In genomic region chr3:129331427-129331826, GRCm38 (mm10) we compare ENCODE assay signal across 10 mouse cellular contexts. TPM values are rescaled to one million over a fixed set of nuclear protein-coding genes. Genes with fewer than 3 reads are reported as not detected.
DNase-seq lines count a peak whose midpoint lies in the region; ATAC-seq and TF ChIP-seq lines count a peak whose summit lies in the region.
"Had no signal": no experiment of that assay in that cellular context is flagged by ENCODE, and none has a peak within 500 bp of the region (broad histone marks: within the 10 kb centered on the region; RNA-seq: fewer than 3 reads in every experiment).

No protein-coding gene starts in this region.

- TF ChIP-seq CTCF in gastrocnemius, adult 2 months (IDR thresholded peaks at IDR 0.05), result no peak

- intact Hi-C loops in gastrocnemius, adult 2 months (cut with DNase I), result no loop called here

- H3K9ac ChIP-seq in kidney, embryonic 16.5 days (replicated peaks; ENCODE audit: low read length), result peak overlapping the region; percentile 60
- H3K9ac ChIP-seq in embryonic facial prominence, embryonic 14.5 days (ENCODE audit: low read depth, low read length), result peak overlapping the region; percentile 0; the same call in 1 of the 2 replicates
- H3K9ac ChIP-seq in liver, embryonic 16.5 days (ENCODE audit: low read depth, low read length), result no peak overlapping the region

- no peaks in the 10 kb centered on the region for H3K9me3 ChIP-seq in kidney, embryonic 16.5 days (ENCODE audit: low read length)
- no peaks in the 10 kb centered on the region for H3K9me3 ChIP-seq in embryonic facial prominence, embryonic 14.5 days (ENCODE audit: control insufficient read depth, low read length)
- H3K9me3 ChIP-seq in liver, embryonic 16.5 days (replicated peaks; ENCODE audit: control insufficient read depth, low read length), result no peaks in the 10 kb centered on the region

- peaks cover 27% of the 10 kb centered on the region for H3K4me1 ChIP-seq in kidney, embryonic 16.5 days (ENCODE audit: insufficient read depth, low read length)
- 0 out of 2 replicates have a peak, but pooled peaks cover 6% of the 10 kb centered on the region for H3K4me1 ChIP-seq in embryonic facial prominence, embryonic 14.5 days (ENCODE audit: control insufficient read depth, insufficient read depth, low read length)
- no peaks in the 10 kb centered on the region for H3K4me1 ChIP-seq in liver, embryonic 16.5 days (ENCODE audit: control insufficient read depth, low read depth, low read length)

- peak overlapping the region; percentile 56 for H3K4me2 ChIP-seq in kidney, embryonic 16.5 days (replicated peaks; ENCODE audit: low read depth, low read length)
- H3K4me2 ChIP-seq in embryonic facial prominence, embryonic 14.5 days (ENCODE audit: low read depth, low read length), result peak overlapping the region; percentile 48
- peak overlapping the region; percentile 41 for H3K4me2 ChIP-seq in liver, embryonic 16.5 days (ENCODE audit: low read depth, low read length)

- no peak for DNase-seq in gastrocnemius, adult 2 months
- DNase-seq in gastrocnemius, adult 8-10 months (ENCODE audit: low spot score in 2 of 2), result no peak
- DNase-seq in kidney, postnatal 4 days, result no peak
- DNase-seq in embryonic facial prominence, embryonic 14.5 days (ENCODE audit: low spot score), result no peak
- no peak for DNase-seq in thymus, postnatal 4 days
- DNase-seq: thymus, postnatal 25 days had no signal

- ATAC-seq in kidney, embryonic 16.5 days (ENCODE audit: low FRiP score, low TSS enrichment), result peak; percentile 57; the same call in 1 of the 2 replicates
- no peak for ATAC-seq in embryonic facial prominence, embryonic 14.5 days (ENCODE audit: low read depth)
- 0 out of 2 replicates have a peak, but pooled peaks have one; percentile 7 for ATAC-seq in liver, embryonic 16.5 days (ENCODE audit: low read depth)
- ATAC-seq in granulocyte monocyte progenitor cell, adult 5-6 weeks (replicated peaks; ENCODE audit: poor library complexity, severe bottlenecking), result no peak

- H3K27me3 ChIP-seq in kidney, embryonic 16.5 days (ENCODE audit: insufficient read depth, low read length), result no peaks in the 10 kb centered on the region
- H3K27me3 ChIP-seq in embryonic facial prominence, embryonic 14.5 days (replicated peaks; ENCODE audit: control insufficient read depth, insufficient read depth, low read length), result no peaks in the 10 kb centered on the region
- H3K27me3 ChIP-seq in liver, embryonic 16.5 days (ENCODE audit: control insufficient read depth, insufficient read depth, low read depth, low read length), result no peaks in the 10 kb centered on the region

- no peaks in the 10 kb centered on the region for H3K36me3 ChIP-seq in kidney, embryonic 16.5 days (ENCODE audit: insufficient read depth, low read length)
- no peaks in the 10 kb centered on the region for H3K36me3 ChIP-seq in embryonic facial prominence, embryonic 14.5 days (ENCODE audit: control insufficient read depth, insufficient read depth, low read length)
- H3K36me3 ChIP-seq in liver, embryonic 16.5 days (ENCODE audit: control insufficient read depth, insufficient read depth), result no peaks in the 10 kb centered on the region

- H3K4me3 ChIP-seq in gastrocnemius, adult 2 months, result peak overlapping the region; percentile 65
- H3K4me3 ChIP-seq in kidney, embryonic 16.5 days (ENCODE audit: low read length), result peak overlapping the region; percentile 51
- H3K4me3 ChIP-seq in embryonic facial prominence, embryonic 14.5 days (ENCODE audit: low read depth, low read length), result peak overlapping the region; percentile 28
- H3K4me3 ChIP-seq in liver, embryonic 16.5 days (ENCODE audit: low read depth, low read length), result peak overlapping the region; percentile 49

- no peak overlapping the region for H3K27ac ChIP-seq in gastrocnemius, adult 2 months
- peak overlapping the region; percentile 1; the same call in 1 of the 2 replicates for H3K27ac ChIP-seq in kidney, embryonic 16.5 days (ENCODE audit: low read length)
- no peak overlapping the region for H3K27ac ChIP-seq in embryonic facial prominence, embryonic 14.5 days (replicated peaks; ENCODE audit: low read depth, low read length)
- no peak overlapping the region for H3K27ac ChIP-seq in liver, embryonic 16.5 days (ENCODE audit: low read length)

- 87% methylated on average over 6 of the region's 6 CpGs for WGBS in kidney, embryonic 16.5 days
- WGBS in embryonic facial prominence, embryonic 14.5 days, result 95% methylated on average over 6 of the region's 6 CpGs
- WGBS in liver, embryonic 16.5 days (ENCODE audit: insufficient replicate concordance), result 68% methylated on average over 6 of the region's 6 CpGs

RNA-seq across cellular contexts. Expression of gene Enpep, which starts 1.1 kb away (rescaled TPM):
- total RNA-seq in gastrocnemius, adult 2 months (2021), result 1 to 10 TPM; 1.7 to 3.2 TPM
- 1 to 10 TPM in 3 of 4 experiments, under 1 TPM in 1; 0.77 to 2.9 (median 1.6) TPM for total RNA-seq in gastrocnemius, adult 8-10 months (2022)
- 116 and 117 TPM in 2 replicates for polyA plus RNA-seq in kidney, embryonic 16.5 days (2015; fragmentation: Nextera tagmentation; extraction: Ambion mirVana)
- 9.2 and 10.5 TPM in 2 replicates for polyA plus RNA-seq in embryonic facial prominence, embryonic 14.5 days (2014; fragmentation: Nextera tagmentation; extraction: Ambion mirVana)
- 5.4 and 6.8 TPM in 2 replicates for polyA plus RNA-seq in liver, embryonic 16.5 days (2015; fragmentation: Nextera tagmentation; extraction: Ambion mirVana)
- total RNA-seq in granulocyte monocyte progenitor cell, adult 5-6 weeks (2014; fragmentation: Nextera tagmentation), result not detected in 2 replicates
- not detected in 2 replicates for total RNA-seq in granulocyte monocyte progenitor cell, adult 5-6 weeks (2017)
- total RNA-seq: MEL had no signal

Comparison
In these comparisons a context has a peak if more than half of its experiments do, and no peak if none do; other contexts are left out.
1. ATAC-seq: peak in kidney, embryonic 16.5 days (single experiment) and liver, embryonic 16.5 days (single experiment); none in embryonic facial prominence, embryonic 14.5 days (single experiment) and granulocyte monocyte progenitor cell, adult 5-6 weeks (single experiment).
2. Peak in every context shown above with its lines, with median percentiles within 50 percentile points of each other: H3K4me3 ChIP-seq and H3K4me2 ChIP-seq.